In the genomic region with DNA sequence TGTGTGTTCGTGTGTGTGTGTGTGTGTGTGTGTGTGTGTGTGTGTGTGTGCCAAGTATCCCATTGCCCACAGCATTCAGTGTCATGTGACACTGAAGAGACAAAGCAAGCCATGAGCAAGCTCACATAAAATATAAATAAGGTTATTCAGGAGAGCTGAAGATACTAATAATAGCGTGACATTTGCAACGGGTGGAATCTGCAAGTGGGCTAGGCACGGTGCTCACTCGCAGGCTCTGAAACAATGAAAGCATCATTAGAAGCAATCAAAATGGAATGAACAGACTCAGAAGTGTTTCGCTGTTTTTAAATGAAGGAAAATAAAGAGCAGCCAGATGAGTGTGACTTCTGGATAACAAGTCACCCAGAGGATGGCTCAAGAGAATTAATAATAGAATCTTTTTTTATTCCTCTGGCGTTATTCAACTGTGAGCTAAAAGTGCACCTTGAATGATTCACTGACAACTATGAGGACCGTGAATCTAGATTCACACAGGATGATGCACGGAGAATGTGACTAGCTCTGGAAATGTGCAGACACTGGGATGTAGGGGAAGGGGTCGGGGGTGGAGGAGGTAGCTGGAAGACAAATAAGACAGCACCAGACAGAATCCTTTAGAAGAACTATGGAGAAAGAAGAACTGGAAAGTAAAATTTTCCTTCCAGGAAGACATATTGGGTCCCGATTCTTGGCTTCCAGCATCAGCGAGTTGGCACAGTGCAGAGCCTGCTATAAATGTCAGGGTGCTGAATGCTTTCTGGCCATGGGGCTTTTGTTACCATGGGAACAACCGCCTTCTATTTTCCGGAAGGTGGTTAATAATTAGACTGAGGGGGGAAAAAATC, we compare ENCODE assay signal across 10 mouse cellular contexts. TPM values are rescaled to one million over a fixed set of nuclear protein-coding genes. Genes with fewer than 3 reads are reported as not detected.
DNase-seq lines count a peak whose midpoint lies in the region; ATAC-seq lines count a peak whose summit lies in the region.
"Had no signal": no experiment of that assay in that cellular context is flagged by ENCODE, and none has a peak within 500 bp of the region (broad histone marks: within the 10 kb centered on the region; RNA-seq: fewer than 3 reads in every experiment).

No protein-coding gene starts in this region.

- ATAC-seq in hindbrain, embryonic 14.5 days (ENCODE audit: low FRiP score) = no peak

- H3K27ac ChIP-seq in hindbrain, embryonic 14.5 days = peak overlapping the region; percentile 58
- H3K27ac ChIP-seq: limb, embryonic 15.5 days had no signal

- no peak overlapping the region for H3K9ac ChIP-seq in hindbrain, embryonic 14.5 days
- H3K9ac ChIP-seq: limb, embryonic 15.5 days had no signal

- no peaks in the 10 kb centered on the region for H3K36me3 ChIP-seq in hindbrain, embryonic 14.5 days (replicated peaks; ENCODE audit: control insufficient read depth, insufficient read depth)
- H3K36me3 ChIP-seq: limb, embryonic 15.5 days had no signal

- 0 out of 2 replicates have a peak, but pooled peaks cover 9% of the 10 kb centered on the region for H3K4me1 ChIP-seq in hindbrain, embryonic 14.5 days (replicated peaks; ENCODE audit: control insufficient read depth, insufficient read depth, low read length)

- DNase-seq in adrenal gland, adult (ENCODE audit: inconsistent age in 2 of 2, low spot score in 1 of 2) = peak; percentile 25 to 61
- DNase-seq in adrenal gland, postnatal 10 days = no peak
- peak; percentile 93 for DNase-seq in brain, adult 2 months (ENCODE audit: low read depth, low spot score)
- peak; percentile 33 for DNase-seq in hindbrain, embryonic 14.5 days (ENCODE audit: low spot score)
- DNase-seq in left cerebral cortex, postnatal 4 days = peak; percentile 52
- DNase-seq in gastrocnemius, adult 18-20 months (ENCODE audit: low spot score) = no peak
- DNase-seq in gastrocnemius, adult 8-10 months (ENCODE audit: low spot score in 2 of 2) = no peak
- DNase-seq in gastrocnemius, postnatal 10 days = no peak

- no peaks in the 10 kb centered on the region for H3K27me3 ChIP-seq in hindbrain, embryonic 14.5 days (ENCODE audit: control insufficient read depth, insufficient read depth, low read length)
- H3K27me3 ChIP-seq: limb, embryonic 15.5 days had no signal

- peaks cover 3% of the 10 kb centered on the region; the same call in 1 of the 2 replicates for H3K9me3 ChIP-seq in hindbrain, embryonic 14.5 days (ENCODE audit: control insufficient read depth, low read length)
- H3K9me3 ChIP-seq: limb, embryonic 15.5 days had no signal

- no peak overlapping the region for H3K4me2 ChIP-seq in hindbrain, embryonic 14.5 days (replicated peaks)
- H3K4me2 ChIP-seq: limb, embryonic 15.5 days had no signal

- WGBS in hindbrain, embryonic 14.5 days = 55% methylated on average over 14 of the region's 14 CpGs

- intact Hi-C loops in left cerebral cortex, postnatal 4 days (cut with DNase I) = no loop called here

- no peak overlapping the region for H3K4me3 ChIP-seq in hindbrain, embryonic 14.5 days (replicated peaks; ENCODE audit: low read length)
- H3K4me3 ChIP-seq: limb, embryonic 15.5 days had no signal

RNA-seq across cellular contexts. Expression of a gene that starts 55.3 kb away (rescaled TPM):
- not detected for total RNA-seq in adrenal gland, postnatal 10 days (2021)
- 0.07 TPM in 1 of 2 replicates, not detected in the other for polyA plus RNA-seq in hindbrain, embryonic 14.5 days (2014; fragmentation: Nextera tagmentation; extraction: Ambion mirVana)
- total RNA-seq in left cerebral cortex, postnatal 4 days (2021) = not detected
- not detected for total RNA-seq in gastrocnemius, adult 18-20 months (2021)
- total RNA-seq in gastrocnemius, adult 8-10 months (2022) = not detected
- total RNA-seq in gastrocnemius, postnatal 10 days (2021) = not detected
- total RNA-seq: heart, postnatal 10 days had no signal
- polyA plus RNA-seq: limb, embryonic 15.5 days had no signal

Comparison
In these comparisons a context has a peak if more than half of its experiments do, and no peak if none do; other contexts are left out.
1. DNase-seq: peak in adrenal gland, adult (2 of 2), brain, adult 2 months (single experiment), hindbrain, embryonic 14.5 days (single experiment) and left cerebral cortex, postnatal 4 days (single experiment); none in adrenal gland, postnatal 10 days (single experiment), gastrocnemius, adult 18-20 months (single experiment), gastrocnemius, adult 8-10 months (0 of 2) and gastrocnemius, postnatal 10 days (single experiment).